Mouse (Mus musculus) lung, embryonic 14.5 days (tissue): ENCODE results near the gene Wdr18. TPM values are rescaled to one million over a fixed set of nuclear protein-coding genes. Genes with fewer than 3 reads are reported as not detected.
A peak's percentile ranks its signal among the peaks of the same experiment; 100 is the strongest.

Source experiments
- ATAC-seq: fragments of 200-750 bp; cut with Nextera tagmentation; 2 replicates; pipeline ENCODE4 v1.8.0; 2017; ENCODE audit warnings: mild to moderate bottlenecking, moderate TSS enrichment, moderate library complexity; ENCODE audit not compliant: insufficient read depth
- DNase-seq: peaks from one replicate; pipeline ENCODE4 v3.0.0-alpha.2; 2015
- H3K27ac ChIP-seq: fragments of 300-500 bp; sonication (generic); 2 replicates; pipeline ENCODE4 v1.5.1; 2014; ENCODE audit warnings: low read depth, mild to moderate bottlenecking, moderate library complexity
- H3K27me3 ChIP-seq: fragments of 300-500 bp; sonication (generic); 2 replicates; pipeline ENCODE4 v1.6.1; 2014; ENCODE audit warnings: low read length, control low read depth; ENCODE audit not compliant: insufficient read depth
- H3K36me3 ChIP-seq: fragments of 300-500 bp; sonication (generic); 2 replicates; pipeline ENCODE4 v1.6.1; 2014; ENCODE audit warnings: control low read depth; ENCODE audit not compliant: insufficient read depth
- H3K4me1 ChIP-seq: fragments of 300-500 bp; sonication (generic); 2 replicates; pipeline ENCODE4 v1.6.1; 2014; ENCODE audit warnings: antibody characterized with exemption, control low read depth; ENCODE audit not compliant: insufficient read depth
- H3K4me2 ChIP-seq: fragments of 300-500 bp; sonication (generic); 2 replicates; pipeline ENCODE4 v1.6.1; 2014; ENCODE audit warnings: mild to moderate bottlenecking
- H3K4me3 ChIP-seq: fragments of 300-500 bp; sonication (generic); 2 replicates; pipeline ENCODE4 v1.5.1; 2014; ENCODE audit warnings: low read depth, low read length
- H3K9ac ChIP-seq: fragments of 300-500 bp; sonication (generic); 2 replicates; pipeline ENCODE4 v1.6.1; 2014
- H3K9me3 ChIP-seq: fragments of 300-500 bp; sonication (generic); 2 replicates; pipeline ENCODE4 v1.6.1; 2016; ENCODE audit warnings: low read depth, low read length, control low read depth
- CTCF ChIP-seq: IDR thresholded peaks from 2 replicates; pipeline ENCODE4 v1.5.1; 2016; ENCODE audit warnings: antibody characterized with exemption, low read depth
- WGBS: fragments of 180-500 bp; shearing (Covaris S2); extraction: QIAGEN DNeasy Blood & Tissue Kit; methylation state at CpG from one replicate; pipeline ENCODE4 v1.1.7; 2014; 5-methylcytosine and 5-hydroxymethylcytosine counted together
- polyA plus RNA-seq: library from polyadenylated mRNA; unstranded; fragments of >200 nt; fragmentation: Nextera tagmentation; extraction: Ambion mirVana; gene quantifications from 2 replicates; pipeline ENCODE4 v1.2.1, GENCODE M21; 2014

The Wdr18 gene
- polyA plus RNA-seq, 1 experiment from 2014 or later: 124 TPM

GRCm38 (mm10) chr10:79928030-79928694 is 31.8 kb upstream of the Wdr18 start:
- Histone ChIP-seq H3K27me3 (peaks cover 3% of the 10 kb centered on the region; the same call in 1 of the 2 replicates), H3K9ac (peak overlapping the region; percentile 87), H3K27ac (peak overlapping the region; percentile 97), H3K4me1 (peaks cover 19% of the 10 kb centered on the region), H3K9me3 (no peaks in the 10 kb centered on the region), H3K4me3 (peak overlapping the region; percentile 94), H3K4me2 (peak overlapping the region; percentile 98), H3K36me3 (peaks cover 25% of the 10 kb centered on the region)
- DNase-seq (peak; percentile 73), ATAC-seq (no peak)
- TF ChIP-seq CTCF: no peak
- WGBS: 1% methylated on average over 29 of the region's 29 CpGs

GRCm38 (mm10) chr10:79928907-79929701 is 30.8 kb upstream of the Wdr18 start:
- H3K9me3 ChIP-seq: no peaks in the 10 kb centered on the region
- DNase-seq (no peak), ATAC-seq (no peak)
- peak overlapping the region; percentile 98 for H3K4me2 ChIP-seq
- peak overlapping the region; percentile 36; the same call in 1 of the 2 replicates for H3K9ac ChIP-seq
- peak overlapping the region; percentile 94 for H3K4me3 ChIP-seq
- H3K4me1 ChIP-seq: peaks cover 27% of the 10 kb centered on the region
- WGBS: 21% methylated on average over 9 of the region's 9 CpGs
- no peak for TF ChIP-seq CTCF
- peaks cover 30% of the 10 kb centered on the region for H3K36me3 ChIP-seq
- H3K27ac ChIP-seq: peak overlapping the region; percentile 65
- H3K27me3 ChIP-seq: no peaks in the 10 kb centered on the region

DNA sequence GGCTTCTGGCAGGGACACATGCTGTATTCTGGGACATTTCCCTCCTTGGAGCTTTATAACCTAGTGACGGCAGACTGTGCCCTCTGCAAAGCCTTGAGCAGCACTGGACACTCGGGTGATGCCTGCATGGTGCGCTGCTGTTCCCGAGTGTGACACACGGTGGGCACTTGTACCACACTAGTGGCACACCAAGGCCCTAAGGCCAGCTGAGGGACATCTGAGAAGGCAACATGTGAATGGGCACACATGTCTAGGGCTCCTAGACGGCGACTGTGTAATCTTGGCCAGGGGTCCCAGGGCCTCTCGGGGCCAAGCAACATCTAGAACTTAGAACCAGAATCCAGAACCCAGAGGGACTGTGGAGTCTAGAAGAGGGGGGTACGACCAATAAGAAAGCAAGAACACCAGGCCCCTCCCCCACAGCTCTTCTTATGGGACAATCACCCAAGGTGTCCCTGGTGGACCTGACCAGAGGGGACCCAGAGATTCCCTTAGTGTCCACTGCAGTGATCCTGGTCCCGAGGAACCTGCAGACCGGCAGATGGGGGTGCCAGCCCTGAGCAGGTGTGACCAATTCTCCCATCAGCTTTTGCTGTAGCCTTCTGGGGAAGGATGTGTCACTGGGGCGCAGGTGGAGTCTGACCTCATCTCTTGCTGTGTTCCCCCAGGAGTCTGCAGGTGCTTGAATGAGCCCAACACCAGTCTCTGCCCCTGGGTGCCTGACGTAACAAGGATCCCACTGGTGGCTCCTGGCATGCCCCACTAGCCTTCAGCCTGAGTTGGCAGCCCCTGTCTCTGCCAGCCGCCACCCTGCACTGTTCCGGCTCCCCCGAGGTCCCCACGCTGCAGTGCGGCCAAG is 29.8 kb upstream of the Wdr18 start:
- Histone ChIP-seq H3K9ac (no peak overlapping the region), H3K4me3 (no peak overlapping the region), H3K9me3 (no peaks in the 10 kb centered on the region), H3K27me3 (no peaks in the 10 kb centered on the region), H3K27ac (no peak overlapping the region), H3K4me1 (peaks cover 27% of the 10 kb centered on the region), H3K4me2 (peak overlapping the region; percentile 98; the same call in 1 of the 2 replicates), H3K36me3 (peaks cover 30% of the 10 kb centered on the region)
- TF ChIP-seq CTCF: no peak; the same call in 1 of the 2 replicates
- ATAC-seq (no peak), DNase-seq (no peak)
- 86% methylated on average over 18 of the region's 18 CpGs for WGBS

GRCm38 (mm10) chr10:79930826-79931186 is 29.1 kb upstream of the Wdr18 start:
- no peak for TF ChIP-seq CTCF
- no peak overlapping the region for H3K9ac ChIP-seq
- no peak overlapping the region for H3K27ac ChIP-seq
- DNase-seq (no peak), ATAC-seq (no peak)
- peaks cover 35% of the 10 kb centered on the region for H3K36me3 ChIP-seq
- H3K9me3 ChIP-seq: no peaks in the 10 kb centered on the region
- 88% methylated on average over 16 of the region's 16 CpGs for whole genome bisulfite sequencing
- no peaks in the 10 kb centered on the region for H3K27me3 ChIP-seq
- peaks cover 27% of the 10 kb centered on the region for H3K4me1 ChIP-seq
- H3K4me2 ChIP-seq: no peak overlapping the region
- no peak overlapping the region for H3K4me3 ChIP-seq

DNA sequence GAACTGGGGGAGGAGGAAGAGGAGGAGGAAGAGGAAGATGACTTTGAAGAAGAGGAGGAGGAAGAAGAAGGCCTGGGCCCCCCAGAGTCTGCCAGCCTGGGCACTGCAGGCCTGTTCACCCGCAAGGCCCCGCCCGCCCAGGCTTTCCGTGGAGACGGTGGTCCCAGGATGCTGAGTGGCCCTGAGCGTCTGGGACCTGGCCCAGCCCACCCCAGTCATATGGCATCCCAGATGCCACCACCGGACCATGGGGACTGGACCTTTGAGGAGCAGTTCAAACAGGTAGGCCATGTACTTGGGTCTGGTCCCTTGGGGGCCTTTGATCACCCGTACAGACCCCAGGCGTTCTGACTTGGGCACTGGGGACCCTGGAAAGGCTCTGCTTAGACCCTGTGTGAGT is 28.2 kb upstream of the Wdr18 start:
- Histone ChIP-seq H3K4me3 (0 out of 2 replicates have a peak overlapping the region, but pooled peaks have one; percentile 3), H3K27ac (peak overlapping the region; percentile 73; the same call in 1 of the 2 replicates), H3K9ac (no peak overlapping the region), H3K4me1 (peaks cover 35% of the 10 kb centered on the region), H3K4me2 (peak overlapping the region; percentile 10; the same call in 1 of the 2 replicates), H3K27me3 (no peaks in the 10 kb centered on the region), H3K36me3 (peaks cover 38% of the 10 kb centered on the region), H3K9me3 (no peaks in the 10 kb centered on the region)
- no peak for TF ChIP-seq CTCF
- no peak for ATAC-seq
- no peak for DNase-seq
- 70% methylated on average over 9 of the region's 9 CpGs for WGBS

DNA sequence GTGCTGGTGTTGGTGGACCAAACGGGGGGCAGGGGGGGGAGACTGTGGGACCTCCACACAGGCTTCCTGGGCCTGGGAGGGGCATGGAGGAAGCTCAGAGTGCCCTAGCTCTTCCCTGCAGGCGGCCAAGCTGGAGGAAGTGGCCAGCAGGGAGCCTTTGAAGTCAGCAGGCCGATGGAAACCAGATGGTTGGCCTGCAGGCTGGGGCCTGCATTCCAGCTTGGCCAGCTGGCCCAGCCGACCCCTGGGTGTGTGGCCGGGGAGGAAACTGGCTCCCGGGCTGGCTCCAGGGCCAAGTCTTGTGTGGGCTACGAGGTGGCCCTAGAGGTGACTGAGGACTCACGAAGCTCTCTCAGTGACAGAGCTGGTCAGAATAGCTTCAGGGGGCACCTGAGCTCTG is 27.2 kb upstream of the Wdr18 start:
- DNase-seq: peak; percentile 91
- no peak overlapping the region for H3K4me3 ChIP-seq

More for the DNA sequence above, 27.2 kb upstream of the Wdr18 start:
- Histone ChIP-seq H3K36me3 (peaks cover 44% of the 10 kb centered on the region), H3K9me3 (no peaks in the 10 kb centered on the region), H3K27me3 (no peaks in the 10 kb centered on the region), H3K27ac (peak overlapping the region; percentile 73), H3K4me2 (peak overlapping the region; percentile 31), H3K4me1 (peaks cover 44% of the 10 kb centered on the region), H3K9ac (no peak overlapping the region)
- ATAC-seq: peak; percentile 72
- TF ChIP-seq CTCF: peak; percentile 32; the same call in 1 of the 2 replicates
- 15% methylated on average over 8 of the region's 8 CpGs for WGBS
